Mouse (Mus musculus) hindbrain, embryonic 14.5 days (tissue): ENCODE measurements around the gene Myo3b. TPM values are rescaled to one million over a fixed set of nuclear protein-coding genes. Genes with fewer than 3 reads are reported as not detected.

Experiments used
- ATAC-seq: fragments of 200-750 bp; cut with Nextera tagmentation; 2 replicates; pipeline ENCODE4 v1.8.0; 2017; ENCODE audit warnings: moderate number of reproducible peaks, mild to moderate bottlenecking, moderate TSS enrichment, moderate library complexity; ENCODE audit not compliant: low FRiP score
- DNase-seq: peaks from one replicate; pipeline ENCODE4 v3.0.0-alpha.2; 2015; ENCODE audit warnings: low spot score
- H3K27ac ChIP-seq: fragments of 300-500 bp; sonication (generic); 2 replicates; pipeline ENCODE4 v1.5.1; 2014; ENCODE audit warnings: mild to moderate bottlenecking, moderate library complexity
- H3K27me3 ChIP-seq: fragments of 300-500 bp; sonication (generic); 2 replicates; pipeline ENCODE4 v1.6.1; 2014; ENCODE audit warnings: mild to moderate bottlenecking, low read length, mixed read lengths; ENCODE audit not compliant: control insufficient read depth, insufficient read depth
- H3K36me3 ChIP-seq: fragments of 300-500 bp; sonication (generic); replicated peaks from 2 replicates; pipeline ENCODE4 v1.6.1; 2014; ENCODE audit not compliant: control insufficient read depth, insufficient read depth
- H3K4me1 ChIP-seq: fragments of 300-500 bp; sonication (generic); replicated peaks from 2 replicates; pipeline ENCODE4 v1.6.1; 2014; ENCODE audit warnings: antibody characterized with exemption, low read length, mixed read lengths; ENCODE audit not compliant: control insufficient read depth, insufficient read depth
- H3K4me2 ChIP-seq: fragments of 300-500 bp; sonication (generic); replicated peaks from 2 replicates; pipeline ENCODE4 v1.6.1; 2014; ENCODE audit warnings: mild to moderate bottlenecking, moderate library complexity
- H3K4me3 ChIP-seq: fragments of 300-500 bp; sonication (generic); replicated peaks from 2 replicates; pipeline ENCODE4 v1.5.1; 2014; ENCODE audit warnings: mild to moderate bottlenecking, low read length
- H3K9ac ChIP-seq: fragments of 300-500 bp; sonication (generic); 2 replicates; pipeline ENCODE4 v1.6.1; 2014
- H3K9me3 ChIP-seq: fragments of 300-500 bp; sonication (generic); 2 replicates; pipeline ENCODE4 v1.6.1; 2016; ENCODE audit warnings: low read length; ENCODE audit not compliant: control insufficient read depth
- WGBS: fragments of 180-500 bp; shearing (Covaris S2); extraction: QIAGEN DNeasy Blood & Tissue Kit; methylation state at CpG from one replicate; pipeline ENCODE4 v1.1.7; 2014; 5-methylcytosine and 5-hydroxymethylcytosine counted together
- polyA plus RNA-seq: library from polyadenylated mRNA; unstranded; fragments of >200 nt; fragmentation: Nextera tagmentation; extraction: Ambion mirVana; gene quantifications from 2 replicates; pipeline ENCODE4 v1.2.1, GENCODE M21; 2014

The Myo3b gene
- polyA plus RNA-seq, 1 experiment from 2014 or later, result 0.27 TPM

DNA sequence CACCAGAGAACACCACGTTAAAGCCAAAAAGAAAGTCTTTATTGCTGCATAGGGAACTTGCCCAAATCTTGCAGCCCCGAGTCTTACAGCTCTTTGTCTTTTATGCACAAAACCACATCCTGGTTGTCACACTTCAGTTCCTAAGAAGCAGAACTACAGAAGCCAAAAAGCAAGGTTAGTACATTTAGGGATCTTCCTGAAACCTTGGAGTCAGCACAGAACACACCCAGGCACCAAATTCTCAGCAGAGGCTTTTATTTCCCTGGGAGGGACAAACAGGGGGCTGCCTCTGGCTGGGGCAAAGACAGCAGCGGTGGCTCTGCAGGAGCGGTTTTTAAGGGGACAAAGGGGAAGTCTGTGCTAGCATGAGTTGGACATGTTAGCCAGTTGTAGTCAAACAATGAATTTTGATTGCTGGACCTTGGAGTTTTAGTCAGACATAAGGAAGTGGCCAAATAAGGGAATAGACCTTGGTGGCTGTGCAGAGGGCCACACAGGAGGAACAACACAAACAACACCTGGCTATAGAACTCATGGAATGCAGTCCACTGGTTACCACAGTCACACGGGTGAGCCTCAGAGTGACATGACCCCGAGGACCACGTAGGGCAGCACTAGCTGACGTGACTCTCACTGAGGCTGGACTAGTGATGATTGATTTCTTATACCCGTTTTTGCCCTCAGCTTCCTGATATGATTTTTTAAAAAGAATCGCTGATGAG lies 53.0 kb downstream of the Myo3b start:
- no peaks in the 10 kb centered on the region for H3K27me3 ChIP-seq
- no peak overlapping the region for H3K9ac ChIP-seq
- ATAC-seq, result no peak

DNA sequence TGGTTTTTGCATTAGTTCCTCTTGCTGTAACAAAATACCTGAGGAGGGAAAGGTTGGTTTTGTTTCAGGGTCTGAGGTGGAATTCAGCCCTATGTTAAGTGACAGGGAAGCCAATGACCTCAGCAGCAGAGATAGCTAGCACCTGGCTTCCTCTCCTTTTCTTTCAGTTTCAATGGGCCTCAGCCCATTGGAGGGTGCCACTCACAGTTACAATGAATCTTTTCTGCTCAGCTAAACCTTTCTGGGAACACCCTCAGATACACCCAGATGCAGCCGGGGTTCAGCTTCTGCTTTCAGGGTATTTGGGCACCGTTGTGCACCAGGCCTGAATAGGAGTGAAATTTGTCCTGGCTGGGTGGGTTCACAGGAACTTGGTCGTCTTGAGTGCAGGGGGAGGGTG lies 53.7 kb downstream of the Myo3b start:
- Histone ChIP-seq H3K4me3 (no peak overlapping the region), H3K9ac (no peak overlapping the region), H3K27me3 (no peaks in the 10 kb centered on the region), H3K9me3 (no peaks in the 10 kb centered on the region), H3K4me1 (peaks cover 11% of the 10 kb centered on the region; the same call in 1 of the 2 replicates), H3K4me2 (no peak overlapping the region), H3K27ac (no peak overlapping the region), H3K36me3 (no peaks in the 10 kb centered on the region)
- WGBS, result 41% methylated on average over 3 of the region's 3 CpGs
- ATAC-seq (no peak), DNase-seq (no peak)

More for the DNA sequence above, 53.0 kb downstream of the Myo3b start:
- no peak for DNase-seq
- Histone ChIP-seq H3K9me3 (no peaks in the 10 kb centered on the region), H3K36me3 (no peaks in the 10 kb centered on the region), H3K4me2 (no peak overlapping the region), H3K4me1 (peaks cover 5% of the 10 kb centered on the region; the same call in 1 of the 2 replicates), H3K4me3 (no peak overlapping the region), H3K27ac (no peak overlapping the region)
- WGBS, result 64% methylated on average over 10 of the region's 10 CpGs

DNA sequence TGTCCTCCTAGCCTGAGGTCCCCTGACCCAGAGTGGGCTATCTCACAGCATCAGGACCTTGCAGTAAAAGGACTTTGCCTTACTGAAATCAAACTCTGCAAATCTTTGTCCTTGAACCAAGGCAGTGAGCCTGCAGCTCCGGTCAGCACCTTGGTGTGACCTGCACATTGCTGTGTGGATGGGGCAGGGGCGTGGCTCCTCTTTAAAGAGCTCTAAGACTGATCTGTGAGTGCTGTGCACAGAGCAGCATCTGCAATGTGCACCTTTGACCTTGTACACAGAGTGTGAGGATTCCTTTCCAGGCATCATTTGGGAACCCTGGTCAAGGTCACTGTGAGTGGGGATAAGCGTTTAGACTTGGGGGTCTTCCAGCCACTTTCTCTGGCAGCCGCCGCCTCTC lies 55.5 kb downstream of the Myo3b start:
- 83% methylated on average over 5 of the region's 5 CpGs for WGBS
- Histone ChIP-seq H3K27ac (no peak overlapping the region), H3K4me2 (no peak overlapping the region), H3K36me3 (no peaks in the 10 kb centered on the region), H3K4me1 (peaks cover 13% of the 10 kb centered on the region; the same call in 1 of the 2 replicates), H3K27me3 (no peaks in the 10 kb centered on the region), H3K4me3 (no peak overlapping the region), H3K9me3 (no peaks in the 10 kb centered on the region), H3K9ac (no peak overlapping the region)
- ATAC-seq (no peak), DNase-seq (no peak)

DNA sequence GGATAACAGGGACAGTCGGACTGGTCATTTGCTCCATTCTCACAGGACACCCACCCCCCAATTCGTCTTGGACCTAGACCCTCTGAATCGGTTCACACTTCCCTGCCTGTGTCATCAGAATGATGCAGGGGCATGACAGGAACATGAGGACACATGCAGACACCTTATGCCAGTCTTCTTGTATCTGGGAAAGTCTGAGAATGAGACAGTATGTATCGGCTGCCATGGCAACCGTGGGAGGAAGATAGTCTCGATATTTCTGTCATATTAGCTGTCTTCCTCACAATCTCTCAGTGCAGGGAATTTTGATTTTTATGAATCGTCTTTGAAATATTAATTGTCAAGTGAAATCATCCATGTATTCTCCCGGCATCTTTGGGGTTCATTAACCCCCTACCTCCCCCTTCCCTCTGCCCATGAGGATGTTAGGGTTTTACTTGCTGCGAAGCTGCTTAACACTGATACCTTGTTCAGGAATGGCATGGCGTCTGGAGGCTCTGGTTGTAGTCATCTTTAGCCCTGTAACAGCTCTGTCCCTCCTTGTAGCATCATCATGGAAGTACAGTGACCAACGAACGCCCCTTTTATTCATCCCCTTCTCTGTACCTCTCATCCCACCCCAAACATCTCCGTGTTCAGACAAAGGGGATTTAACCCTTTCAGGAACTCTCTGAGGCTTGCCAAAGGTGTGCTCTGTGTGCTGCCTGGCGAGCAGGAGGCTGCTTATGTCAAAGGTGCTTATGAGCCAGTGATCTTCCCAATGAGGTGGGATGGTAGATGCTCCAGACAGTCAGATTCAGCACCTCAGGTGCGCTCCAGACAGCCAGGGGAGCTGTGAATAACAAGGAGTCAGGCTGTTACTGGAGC lies 58.5 kb downstream of the Myo3b start:
- Histone ChIP-seq H3K4me3 (no peak overlapping the region), H3K4me1 (peaks cover 13% of the 10 kb centered on the region; the same call in 1 of the 2 replicates), H3K9ac (no peak overlapping the region), H3K9me3 (no peaks in the 10 kb centered on the region), H3K4me2 (no peak overlapping the region), H3K27me3 (no peaks in the 10 kb centered on the region), H3K36me3 (no peaks in the 10 kb centered on the region), H3K27ac (peak overlapping the region; percentile 61)
- DNase-seq, result peak; percentile 63
- no peak for ATAC-seq
- WGBS, result 71% methylated on average over 15 of the region's 15 CpGs

DNA sequence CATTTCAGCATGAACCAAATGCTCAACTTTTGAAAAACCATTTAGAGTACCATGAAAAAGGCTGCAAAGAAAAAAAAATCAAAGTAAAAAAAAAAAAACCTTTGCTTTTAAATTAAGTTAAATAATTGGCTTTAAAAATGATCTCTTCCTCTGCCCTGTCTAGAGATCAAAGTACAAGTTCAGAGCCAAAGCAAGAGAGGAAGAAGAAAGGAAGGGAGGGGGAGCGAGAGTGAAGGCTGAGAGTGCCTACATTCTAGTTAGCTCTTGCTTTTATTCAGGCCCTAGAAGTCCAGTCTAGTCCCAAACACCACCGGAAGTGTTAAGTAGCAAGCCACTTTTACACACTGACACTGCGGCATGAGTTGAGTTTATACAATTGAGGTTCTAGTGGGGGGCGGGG lies 60.5 kb downstream of the Myo3b start:
- Histone ChIP-seq H3K4me2 (no peak overlapping the region), H3K4me3 (no peak overlapping the region), H3K9ac (no peak overlapping the region), H3K4me1 (peaks cover 13% of the 10 kb centered on the region; the same call in 1 of the 2 replicates), H3K27ac (no peak overlapping the region), H3K27me3 (no peaks in the 10 kb centered on the region), H3K36me3 (no peaks in the 10 kb centered on the region), H3K9me3 (no peaks in the 10 kb centered on the region)
- 92% methylated on average over 4 of the region's 4 CpGs for WGBS
- DNase-seq (no peak), ATAC-seq (no peak)

DNA sequence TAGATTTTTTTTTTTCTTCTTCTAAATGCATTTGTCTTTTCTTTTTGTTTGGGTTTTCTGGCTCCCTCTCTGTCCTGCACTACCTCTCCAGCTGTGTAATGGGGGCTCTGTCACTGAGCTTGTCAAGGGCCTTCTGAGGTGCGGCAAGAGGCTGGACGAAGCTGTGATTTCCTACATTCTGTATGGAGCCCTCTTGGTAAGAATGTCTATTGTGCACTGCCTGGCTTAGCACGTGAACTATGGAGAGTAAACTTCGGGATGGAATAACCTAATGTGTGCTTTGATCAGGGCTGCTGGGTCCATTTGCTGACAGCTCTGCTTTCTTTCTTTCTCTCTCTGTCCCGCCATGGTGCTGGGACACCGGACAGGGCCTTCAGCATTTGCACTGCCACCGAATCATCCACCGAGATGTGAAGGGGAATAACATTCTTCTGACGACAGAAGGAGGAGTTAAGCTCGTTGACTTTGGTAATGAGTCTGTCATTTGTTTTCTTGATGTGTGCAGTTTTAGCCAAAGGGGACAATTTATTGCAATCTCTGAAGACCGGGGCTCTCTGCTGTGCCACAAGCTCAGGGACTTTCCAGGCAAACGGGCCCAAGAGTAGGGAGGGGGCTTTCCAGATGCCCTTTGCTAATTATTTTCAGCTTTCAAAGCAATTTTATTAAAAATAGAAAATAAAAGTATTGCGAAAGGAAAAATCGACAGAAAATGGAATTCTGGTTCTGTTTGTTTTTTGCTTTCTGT lies 66.5 kb downstream of the Myo3b start:
- 33% methylated on average over 14 of the region's 14 CpGs for WGBS
- Histone ChIP-seq H3K36me3 (no peaks in the 10 kb centered on the region), H3K9me3 (no peaks in the 10 kb centered on the region), H3K4me3 (no peak overlapping the region), H3K4me2 (no peak overlapping the region), H3K4me1 (peaks cover 6% of the 10 kb centered on the region; the same call in 1 of the 2 replicates), H3K9ac (no peak overlapping the region), H3K27me3 (no peaks in the 10 kb centered on the region), H3K27ac (peak overlapping the region; percentile 55; the same call in 1 of the 2 replicates)
- no peak for DNase-seq
- ATAC-seq, result peak; percentile 37; the same call in 1 of the 2 replicates

DNA sequence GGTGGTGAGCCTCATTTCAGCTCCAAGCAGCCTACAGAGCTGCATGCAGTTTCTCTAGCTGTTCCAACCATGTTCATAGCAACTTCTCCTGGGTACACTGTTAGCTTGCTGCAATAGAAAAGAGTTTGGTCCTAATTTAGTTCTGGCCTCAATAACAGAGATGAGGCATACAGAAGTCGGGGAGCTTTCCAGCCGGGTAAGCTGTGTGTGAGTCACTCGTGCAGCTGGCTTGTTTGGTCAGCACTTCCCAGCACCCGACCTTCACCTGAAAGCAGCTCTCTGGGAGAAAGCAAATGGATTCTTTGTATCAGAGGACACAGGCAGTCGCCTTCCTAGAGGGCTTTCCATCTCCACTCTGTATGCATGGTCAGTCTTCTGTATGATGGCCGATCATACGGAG lies 70.1 kb downstream of the Myo3b start:
- H3K4me1 ChIP-seq, result peaks cover 18% of the 10 kb centered on the region
- H3K36me3 ChIP-seq, result no peaks in the 10 kb centered on the region
- H3K27ac ChIP-seq, result no peak overlapping the region
- no peaks in the 10 kb centered on the region for H3K9me3 ChIP-seq
- no peak overlapping the region for H3K4me2 ChIP-seq
- no peak for DNase-seq
- no peaks in the 10 kb centered on the region for H3K27me3 ChIP-seq
- 75% methylated on average over 7 of the region's 7 CpGs for WGBS
- H3K4me3 ChIP-seq, result no peak overlapping the region
- no peak for ATAC-seq
- H3K9ac ChIP-seq, result no peak overlapping the region

DNA sequence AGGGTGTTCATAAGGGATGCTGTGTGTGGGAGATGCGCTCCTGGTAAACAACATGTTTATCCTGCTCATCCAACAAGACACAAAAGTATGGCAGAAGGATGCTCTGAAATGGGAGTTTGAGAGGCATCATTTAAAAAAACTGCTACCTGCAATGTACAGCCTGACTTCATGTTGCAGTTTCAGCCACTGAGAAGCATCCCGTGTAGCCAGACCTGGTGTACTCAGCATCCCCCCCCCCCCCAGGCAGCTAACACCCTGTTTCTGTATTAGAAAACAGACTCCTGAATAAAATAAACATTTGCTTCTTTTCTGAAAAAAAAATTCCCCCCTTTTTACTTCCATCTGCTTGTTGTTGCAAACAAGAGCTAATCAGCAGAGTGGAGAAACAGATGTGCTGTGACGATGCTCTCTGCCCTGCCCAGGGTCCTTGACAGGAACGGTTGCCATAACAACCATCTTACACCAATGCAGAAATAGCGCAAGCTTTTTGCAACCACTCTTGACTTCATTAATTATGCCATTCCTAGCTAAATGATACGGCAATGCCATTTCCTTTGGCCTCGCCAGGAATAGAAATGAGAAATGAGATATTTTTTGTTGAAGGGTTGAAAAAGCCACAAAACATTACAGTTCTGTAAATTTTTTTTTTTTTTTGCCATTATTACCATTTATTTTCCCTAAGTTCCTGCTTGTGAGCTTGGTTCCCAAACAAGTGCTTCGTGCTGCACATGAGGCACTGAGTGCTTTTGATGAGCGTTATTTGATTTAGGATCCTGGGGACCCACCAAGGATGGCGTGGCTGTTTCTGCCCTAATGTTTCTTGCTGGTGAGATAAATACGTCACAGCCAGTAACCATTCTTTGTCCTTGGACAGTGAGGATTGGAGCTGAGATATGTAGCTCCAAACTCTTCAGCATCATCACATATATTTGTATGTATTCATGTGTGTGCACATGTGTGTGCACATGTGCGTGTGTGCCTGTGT lies 75.2 kb downstream of the Myo3b start:
- Histone ChIP-seq H3K9ac (0 out of 2 replicates have a peak overlapping the region, but pooled peaks have one; percentile 6), H3K4me1 (peaks cover 20% of the 10 kb centered on the region), H3K27me3 (no peaks in the 10 kb centered on the region), H3K4me3 (no peak overlapping the region), H3K36me3 (no peaks in the 10 kb centered on the region), H3K4me2 (peak overlapping the region; percentile 23), H3K27ac (peak overlapping the region; percentile 89), H3K9me3 (no peaks in the 10 kb centered on the region)
- ATAC-seq (peak; percentile 85), DNase-seq (peak; percentile 74)
- WGBS, result 30% methylated on average over 12 of the region's 12 CpGs
